Mouse (Mus musculus) heart, adult 2 months (tissue): ENCODE data around the gene Cfdp1. TPM values are rescaled to one million over a fixed set of nuclear protein-coding genes. Genes with fewer than 3 reads are reported as not detected.

Source experiments
- DNase-seq, 2 experiments: peaks; one replicate each; pipeline ENCODE4 v3.0.0; 2021
- H3K27ac ChIP-seq: fragments of 200-600 bp; 2 replicates; pipeline ENCODE4 v1.8.1; 2022
- H3K27me3 ChIP-seq: fragments of 200-500 bp; 2 replicates; pipeline ENCODE4 v1.6.1; 2012; ENCODE audit warnings: mild to moderate bottlenecking, low read length, inconsistent platforms, mixed read lengths; ENCODE audit not compliant: control insufficient read depth, insufficient read depth
- H3K36me3 ChIP-seq: fragments of 200-500 bp; 2 replicates; pipeline ENCODE4 v1.6.1; 2012; ENCODE audit warnings: low read length, inconsistent platforms; ENCODE audit not compliant: control insufficient read depth, insufficient read depth
- H3K4me1 ChIP-seq: fragments of 200-500 bp; 2 replicates; pipeline ENCODE4 v1.6.1; 2011; ENCODE audit warnings: low read length; ENCODE audit not compliant: control insufficient read depth, insufficient read depth
- H3K4me3 ChIP-seq: fragments of 200-600 bp; 2 replicates; pipeline ENCODE4 v1.8.1; 2022
- H3K79me2 ChIP-seq: fragments of 200-500 bp; replicated peaks from 2 replicates; pipeline ENCODE4 v1.6.1; 2012; ENCODE audit warnings: mild to moderate bottlenecking, inconsistent platforms, low read length, moderate library complexity, mixed read lengths; ENCODE audit not compliant: control insufficient read depth, insufficient read depth
- H3K9ac ChIP-seq: fragments of 200-500 bp; 2 replicates; pipeline ENCODE4 v1.6.1; 2012; ENCODE audit warnings: low read depth, mild to moderate bottlenecking, control low read depth, inconsistent platforms, low read length, mixed read lengths
- CTCF ChIP-seq: fragments of 200-600 bp; IDR thresholded peaks from 2 replicates; pipeline ENCODE4 v1.8.1; 2022; ENCODE audit warnings: antibody characterized with exemption, mild to moderate bottlenecking, moderate library complexity
- EP300 ChIP-seq: fragments of 200-500 bp; IDR thresholded peaks from 2 replicates; pipeline ENCODE4 v1.6.1; 2011; ENCODE audit warnings: low read depth, low read length, control low read depth; ENCODE audit not compliant: insufficient read depth
- POLR2A ChIP-seq: fragments of 200-500 bp; IDR thresholded peaks from 2 replicates; pipeline ENCODE4 v1.6.1; 2011; ENCODE audit warnings: mild to moderate bottlenecking, low read depth, low read length, control low read depth; ENCODE audit not compliant: insufficient read depth
- WGBS: fragments of 180-500 bp; shearing (Covaris S2); methylation state at CpG from one replicate; pipeline ENCODE4 v1.1.7; 2018; 5-methylcytosine and 5-hydroxymethylcytosine counted together
- intact Hi-C: fragments of 180-260 bp; cut with DNase I; formaldehyde crosslinking; loops from one replicate; pipeline ENCODE4 v1.15.1; 2025
- polyA plus RNA-seq: library from polyadenylated mRNA; depleted of rRNA; stranded (reverse); fragments of >200 nt; gene quantifications from 2 replicates; pipeline ENCODE4 v1.2.3, GENCODE M21; 2012
- total RNA-seq, 2 experiments: library from RNA; stranded (reverse); gene quantifications; 2 replicates each; pipeline ENCODE4 v1.2.3; 2021

The Cfdp1 gene
- total and polyA plus RNA-seq, 3 experiments: 5.6 to 34.4 (median 32.7) TPM

- 59% methylated on average over 6 of the region's 6 CpGs for WGBS
- no peaks in the 10 kb centered on the region for H3K79me2 ChIP-seq
- DNase-seq: no peak
Measured at GRCm38 (mm10) chr8:111890911-111891303, 36.8 kb upstream of the Cfdp1 start.

GRCm38 (mm10) chr8:111889931-111890910 lies 36.1 kb upstream of the Cfdp1 start:
- Histone ChIP-seq H3K4me3 (no peak overlapping the region), H3K4me1 (no peaks in the 10 kb centered on the region), H3K27ac (no peak overlapping the region), H3K27me3 (peaks cover 10% of the 10 kb centered on the region), H3K79me2 (no peaks in the 10 kb centered on the region), H3K9ac (no peak overlapping the region), H3K36me3 (no peaks in the 10 kb centered on the region)
- TF ChIP-seq EP300: no peak
- no peak for DNase-seq
- 14% methylated on average over 86 of the region's 86 CpGs for WGBS
- intact Hi-C loops: no loop called here

More at GRCm38 (mm10) chr8:111890911-111891303, 36.8 kb upstream of the Cfdp1 start:
- no peaks in the 10 kb centered on the region for H3K36me3 ChIP-seq
- intact Hi-C loops: no loop called here
- no peak overlapping the region for H3K27ac ChIP-seq
- H3K4me3 ChIP-seq: no peak overlapping the region
- H3K27me3 ChIP-seq: peaks cover 10% of the 10 kb centered on the region
- H3K4me1 ChIP-seq: no peaks in the 10 kb centered on the region
- TF ChIP-seq CTCF (no peak), POLR2A (no peak), EP300 (no peak)
- no peak overlapping the region for H3K9ac ChIP-seq

GRCm38 (mm10) chr8:111888091-111888650 lies 34.1 kb upstream of the Cfdp1 start:
- Histone ChIP-seq H3K27ac (no peak overlapping the region), H3K36me3 (no peaks in the 10 kb centered on the region), H3K27me3 (peaks cover 10% of the 10 kb centered on the region), H3K4me3 (no peak overlapping the region), H3K9ac (no peak overlapping the region), H3K4me1 (no peaks in the 10 kb centered on the region), H3K79me2 (no peaks in the 10 kb centered on the region)
- DNase-seq: no peak
- TF ChIP-seq POLR2A: no peak
- no peak for TF ChIP-seq EP300
- TF ChIP-seq CTCF: no peak
- 20% methylated on average over 7 of the region's 7 CpGs for WGBS
- intact Hi-C loops: no loop called here

GRCm38 (mm10) chr8:111887479-111887878 lies 33.4 kb upstream of the Cfdp1 start:
- TF ChIP-seq CTCF (no peak), POLR2A (no peak), EP300 (no peak)
- intact Hi-C loops: no loop called here
- H3K9ac ChIP-seq: no peak overlapping the region

GRCm38 (mm10) chr8:111883615-111884014 lies 29.5 kb upstream of the Cfdp1 start:
- Histone ChIP-seq H3K27me3 (no peaks in the 10 kb centered on the region), H3K27ac (no peak overlapping the region), H3K4me3 (no peak overlapping the region), H3K9ac (no peak overlapping the region), H3K36me3 (no peaks in the 10 kb centered on the region), H3K4me1 (no peaks in the 10 kb centered on the region), H3K79me2 (no peaks in the 10 kb centered on the region)
- TF ChIP-seq EP300: no peak
- TF ChIP-seq CTCF: no peak
- TF ChIP-seq POLR2A: no peak
- intact Hi-C loops: loop anchor here (5.0 kb wide), 1 partner anchor 39 kb away; no protein-coding TSS in a partner anchor
- 86% methylated on average over 4 of the region's 4 CpGs for WGBS
- DNase-seq: no peak

More at GRCm38 (mm10) chr8:111887479-111887878, 33.4 kb upstream of the Cfdp1 start:
- no peaks in the 10 kb centered on the region for H3K4me1 ChIP-seq
- no peaks in the 10 kb centered on the region for H3K36me3 ChIP-seq
- 72% methylated on average over 1 of the region's 1 CpGs for WGBS
- no peak for DNase-seq
- H3K4me3 ChIP-seq: no peak overlapping the region
- H3K27me3 ChIP-seq: peaks cover 10% of the 10 kb centered on the region
- no peaks in the 10 kb centered on the region for H3K79me2 ChIP-seq
- no peak overlapping the region for H3K27ac ChIP-seq

GRCm38 (mm10) chr8:111881591-111881990 lies 27.5 kb upstream of the Cfdp1 start:
- no peak overlapping the region for H3K4me3 ChIP-seq
- H3K36me3 ChIP-seq: no peaks in the 10 kb centered on the region
- TF ChIP-seq CTCF (peak; percentile 85), POLR2A (no peak), EP300 (no peak)
- no peaks in the 10 kb centered on the region for H3K79me2 ChIP-seq
- 2% methylated on average over 2 of the region's 2 CpGs for WGBS
- no peaks in the 10 kb centered on the region for H3K27me3 ChIP-seq
- H3K9ac ChIP-seq: no peak overlapping the region
- H3K27ac ChIP-seq: no peak overlapping the region
- intact Hi-C loops: loop anchor here (1.0 to 5.0 kb wide), 3 partner anchors 41 to 153 kb away; no protein-coding TSS in a partner anchor
- peak; percentile 25 to 52 for DNase-seq
- peaks cover 1% of the 10 kb centered on the region; the same call in 1 of the 2 replicates for H3K4me1 ChIP-seq
